Mouse (Mus musculus) brain, embryonic 14.5 days (tissue): ENCODE measurements at regions not wholly inside any gene's neighbourhood (a gene's known extent, or its start where the extent isn't known, plus 50 kb on each side); places are given as distances from the start of the nearest gene placed in this dataset.

ENCODE experiments used
- CTCF ChIP-seq: fragments of 200-500 bp; IDR thresholded peaks from 2 replicates; pipeline ENCODE4 v1.5.1; 2012; ENCODE audit warnings: inconsistent platforms, mild to moderate bottlenecking, moderate library complexity, borderline replicate concordance; ENCODE audit not compliant: insufficient read depth, insufficient read length; ENCODE audit errors: extremely low read depth
- POLR2A ChIP-seq: fragments of 200-500 bp; IDR thresholded peaks from 2 replicates; pipeline ENCODE4 v1.6.1; 2012; ENCODE audit warnings: mild to moderate bottlenecking, inconsistent platforms, borderline replicate concordance; ENCODE audit not compliant: poor library complexity, insufficient read depth, insufficient read length, severe bottlenecking; ENCODE audit errors: extremely low read depth

DNA sequence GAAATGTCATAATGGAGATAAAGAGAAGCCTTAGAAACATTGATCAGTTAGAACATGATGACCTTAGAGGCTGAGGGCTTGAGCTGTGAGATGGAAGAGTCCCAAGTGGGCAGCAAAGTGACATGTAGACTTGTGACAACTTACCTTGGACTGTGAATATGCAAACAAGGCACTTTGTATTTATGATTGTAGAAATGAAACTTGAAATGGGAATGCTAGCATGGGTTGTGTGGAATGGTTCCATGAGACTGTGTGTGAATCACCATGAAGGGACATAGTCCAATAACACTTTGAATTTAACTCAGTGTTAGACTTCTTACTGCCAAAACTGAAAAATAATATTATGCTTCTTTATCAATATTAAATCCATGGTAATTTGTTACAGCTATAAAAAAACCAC is 638.1 kb upstream of the Chordc1 start:
- TF ChIP-seq POLR2A (no peak), CTCF (no peak)
